Mouse (Mus musculus) kidney, postnatal 0 days (tissue): ENCODE measurements around the gene Klhdc1. TPM values are rescaled to one million over a fixed set of nuclear protein-coding genes. Genes with fewer than 3 reads are reported as not detected.

Experiments used
- ATAC-seq: fragments of 200-750 bp; cut with Nextera tagmentation; replicated peaks from 2 replicates; pipeline ENCODE4 v1.8.0; 2017; ENCODE audit warnings: low read depth, moderate number of reproducible peaks, moderate TSS enrichment, moderate library complexity; ENCODE audit not compliant: low FRiP score
- DNase-seq: peaks from one replicate; pipeline ENCODE4 v3.0.0-alpha.2; 2016; ENCODE audit warnings: low spot score
- H3K27ac ChIP-seq: fragments of 300-500 bp; sonication (generic); 2 replicates; pipeline ENCODE4 v1.5.1; 2014; ENCODE audit warnings: mild to moderate bottlenecking
- H3K27me3 ChIP-seq: fragments of 300-500 bp; sonication (generic); 2 replicates; pipeline ENCODE4 v1.6.1; 2014; ENCODE audit warnings: low read length, mixed read lengths; ENCODE audit not compliant: insufficient read depth
- H3K36me3 ChIP-seq: fragments of 300-500 bp; sonication (generic); 2 replicates; pipeline ENCODE4 v1.6.1; 2014; ENCODE audit warnings: low read length, mixed read lengths; ENCODE audit not compliant: insufficient read depth
- H3K4me1 ChIP-seq: fragments of 300-500 bp; sonication (generic); replicated peaks from 2 replicates; pipeline ENCODE4 v1.6.1; 2014; ENCODE audit warnings: antibody characterized with exemption, low read length, mixed read lengths; ENCODE audit not compliant: insufficient read depth
- H3K4me2 ChIP-seq: fragments of 300-500 bp; sonication (generic); 2 replicates; pipeline ENCODE4 v1.6.1; 2014; ENCODE audit warnings: mild to moderate bottlenecking, low read length, moderate library complexity, mixed read lengths
- H3K4me3 ChIP-seq: fragments of 300-500 bp; sonication (generic); replicated peaks from 2 replicates; pipeline ENCODE4 v1.5.1; 2014; ENCODE audit warnings: low read depth, low read length
- H3K9ac ChIP-seq: fragments of 300-500 bp; sonication (generic); 2 replicates; pipeline ENCODE4 v1.6.1; 2014; ENCODE audit warnings: low read depth, low read length
- H3K9me3 ChIP-seq: fragments of 300-500 bp; sonication (generic); replicated peaks from 2 replicates; pipeline ENCODE4 v1.6.1; 2016; ENCODE audit warnings: low read length, inconsistent platforms, mixed read lengths
- CTCF ChIP-seq: IDR thresholded peaks from 2 replicates; pipeline ENCODE4 v1.5.1; 2016; ENCODE audit warnings: antibody characterized with exemption, low read depth, mild to moderate bottlenecking, moderate library complexity
- WGBS: fragments of 180-500 bp; shearing (Covaris S2); extraction: QIAGEN DNeasy Blood & Tissue Kit; methylation state at CpG from one replicate; pipeline ENCODE4 v1.1.7; 2014; 5-methylcytosine and 5-hydroxymethylcytosine counted together
- polyA plus RNA-seq: library from polyadenylated mRNA; unstranded; fragments of >200 nt; fragmentation: Nextera tagmentation; extraction: Ambion mirVana; gene quantifications from 2 replicates; pipeline ENCODE4 v1.2.1, GENCODE M21; 2015

Klhdc1 gene
- polyA plus RNA-seq, 1 experiment from 2014 or later = 15.8 TPM

DNA sequence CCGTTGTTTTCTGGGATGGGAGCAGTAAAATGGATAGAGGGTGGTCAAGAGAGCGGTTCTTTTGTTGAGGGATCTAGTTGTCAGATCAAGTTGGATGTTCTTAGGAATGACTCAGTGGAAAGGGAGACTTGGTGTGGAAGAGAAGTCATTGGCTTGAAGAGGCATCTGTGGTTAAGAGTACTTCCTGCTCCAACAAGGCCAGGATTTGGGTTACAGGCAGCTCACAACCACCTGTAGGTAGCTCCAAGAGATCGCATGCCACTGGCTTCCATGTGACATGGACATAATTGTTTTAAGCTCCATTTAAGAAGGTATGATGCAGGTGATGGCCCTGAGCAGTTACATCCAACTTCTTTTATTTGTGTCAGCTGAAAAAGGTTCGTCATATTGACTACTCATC, 8.8 kb downstream of the Klhdc1 start:
- Histone ChIP-seq H3K9ac (no peak overlapping the region), H3K9me3 (no peaks in the 10 kb centered on the region), H3K4me3 (no peak overlapping the region), H3K27ac (no peak overlapping the region), H3K36me3 (no peaks in the 10 kb centered on the region), H3K4me2 (no peak overlapping the region), H3K27me3 (no peaks in the 10 kb centered on the region), H3K4me1 (no peaks in the 10 kb centered on the region)
- ATAC-seq (no peak), DNase-seq (no peak)
- 86% methylated on average over 4 of the region's 4 CpGs for WGBS
- TF ChIP-seq CTCF = no peak

DNA sequence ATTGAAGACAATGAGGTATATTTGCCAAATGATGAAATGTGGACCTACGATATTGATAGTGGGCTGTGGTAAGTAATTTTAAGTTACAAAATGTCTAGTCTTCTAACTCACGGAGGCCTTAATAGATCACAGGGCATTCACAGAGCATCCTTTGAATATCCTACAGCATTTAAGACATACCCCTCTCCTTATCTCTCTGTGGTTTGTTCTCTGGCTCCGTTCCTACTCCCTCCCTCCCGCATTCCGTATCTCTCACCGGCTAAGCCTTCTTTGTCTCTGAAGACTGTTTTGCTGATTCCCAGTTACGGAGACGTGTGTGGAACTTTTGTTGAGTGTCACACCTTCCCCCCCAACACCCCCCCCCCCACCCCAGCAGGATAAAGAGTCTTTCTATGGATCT, 9.8 kb downstream of the Klhdc1 start:
- Histone ChIP-seq H3K27me3 (no peaks in the 10 kb centered on the region), H3K4me3 (no peak overlapping the region), H3K9me3 (no peaks in the 10 kb centered on the region), H3K4me2 (no peak overlapping the region), H3K27ac (no peak overlapping the region), H3K9ac (no peak overlapping the region), H3K36me3 (no peaks in the 10 kb centered on the region), H3K4me1 (no peaks in the 10 kb centered on the region)
- TF ChIP-seq CTCF = no peak
- no peak for ATAC-seq
- WGBS = 85% methylated on average over 8 of the region's 8 CpGs
- DNase-seq = no peak

DNA sequence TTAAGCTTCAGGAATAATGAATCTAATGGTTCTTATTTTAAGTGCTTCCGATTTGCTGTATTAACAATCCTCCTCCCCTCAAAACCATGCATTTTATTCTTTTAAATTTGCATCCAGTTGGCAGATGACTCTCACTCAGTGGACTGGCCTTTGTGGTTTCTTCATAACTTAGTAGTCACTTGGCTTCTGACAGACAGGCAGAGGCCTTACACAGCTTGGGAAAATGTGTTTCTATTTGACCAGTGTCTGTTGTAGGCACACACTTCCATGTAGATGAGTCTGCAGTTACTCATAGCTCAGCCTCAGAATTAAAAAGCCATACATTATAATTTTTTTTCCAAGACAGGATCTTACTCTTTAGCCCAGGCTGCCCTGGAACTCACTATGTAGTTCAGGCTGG, 12.8 kb downstream of the Klhdc1 start:
- no peak for TF ChIP-seq CTCF
- Histone ChIP-seq H3K4me2 (no peak overlapping the region), H3K36me3 (no peaks in the 10 kb centered on the region), H3K27me3 (no peaks in the 10 kb centered on the region), H3K27ac (no peak overlapping the region), H3K4me1 (no peaks in the 10 kb centered on the region), H3K9ac (no peak overlapping the region), H3K4me3 (no peak overlapping the region), H3K9me3 (no peaks in the 10 kb centered on the region)
- 81% methylated on average over 1 of the region's 1 CpGs for WGBS
- ATAC-seq (no peak), DNase-seq (no peak)

DNA sequence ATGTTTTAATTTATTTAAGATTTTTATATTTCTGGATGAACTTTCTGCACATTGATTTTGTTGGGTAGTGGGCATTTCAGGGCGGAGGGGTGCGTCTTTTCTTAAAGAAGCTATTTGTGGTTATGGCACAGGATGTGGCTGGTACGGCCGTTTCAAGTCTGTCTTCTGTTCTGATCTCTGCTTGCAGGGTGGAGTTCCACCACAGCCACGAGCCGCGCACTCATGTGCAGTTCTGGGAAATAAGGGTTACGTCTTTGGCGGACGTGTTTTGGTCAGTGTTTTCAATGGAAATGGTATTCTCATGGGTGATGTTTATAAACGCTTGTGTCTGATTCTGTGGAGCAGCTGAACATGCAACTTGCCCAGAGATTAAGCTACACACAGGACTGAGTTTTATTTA, 16.9 kb downstream of the Klhdc1 start:
- Histone ChIP-seq H3K27me3 (no peaks in the 10 kb centered on the region), H3K27ac (no peak overlapping the region), H3K4me3 (no peak overlapping the region), H3K4me2 (no peak overlapping the region), H3K36me3 (no peaks in the 10 kb centered on the region), H3K4me1 (no peaks in the 10 kb centered on the region), H3K9ac (no peak overlapping the region), H3K9me3 (no peaks in the 10 kb centered on the region)
- no peak for DNase-seq
- no peak for ATAC-seq
- TF ChIP-seq CTCF = no peak
- WGBS = 89% methylated on average over 11 of the region's 11 CpGs

DNA sequence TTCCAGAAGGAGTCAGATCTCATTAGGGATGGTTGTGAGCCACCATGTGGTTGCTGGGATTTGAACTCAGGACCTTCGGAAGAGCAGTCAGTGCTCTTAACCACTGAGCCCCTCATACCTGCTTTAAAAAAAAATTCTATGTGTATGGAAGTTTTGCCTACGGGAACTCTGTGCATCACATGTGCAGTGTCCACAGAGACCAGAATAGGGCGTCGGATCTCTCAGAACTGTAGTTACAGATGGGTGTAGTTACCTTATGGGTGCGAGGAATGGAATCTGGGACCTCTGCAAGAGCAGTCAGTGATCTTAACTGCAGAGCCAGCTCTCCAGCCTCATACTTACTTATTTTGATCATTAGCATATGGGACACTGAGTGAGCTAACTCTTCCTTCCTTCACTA, 21.3 kb downstream of the Klhdc1 start:
- Histone ChIP-seq H3K4me3 (no peak overlapping the region), H3K4me2 (no peak overlapping the region), H3K9ac (no peak overlapping the region), H3K4me1 (no peaks in the 10 kb centered on the region), H3K9me3 (no peaks in the 10 kb centered on the region), H3K27ac (no peak overlapping the region), H3K27me3 (no peaks in the 10 kb centered on the region), H3K36me3 (no peaks in the 10 kb centered on the region)
- ATAC-seq = no peak
- WGBS = 92% methylated on average over 5 of the region's 5 CpGs
- TF ChIP-seq CTCF = no peak
- no peak for DNase-seq

DNA sequence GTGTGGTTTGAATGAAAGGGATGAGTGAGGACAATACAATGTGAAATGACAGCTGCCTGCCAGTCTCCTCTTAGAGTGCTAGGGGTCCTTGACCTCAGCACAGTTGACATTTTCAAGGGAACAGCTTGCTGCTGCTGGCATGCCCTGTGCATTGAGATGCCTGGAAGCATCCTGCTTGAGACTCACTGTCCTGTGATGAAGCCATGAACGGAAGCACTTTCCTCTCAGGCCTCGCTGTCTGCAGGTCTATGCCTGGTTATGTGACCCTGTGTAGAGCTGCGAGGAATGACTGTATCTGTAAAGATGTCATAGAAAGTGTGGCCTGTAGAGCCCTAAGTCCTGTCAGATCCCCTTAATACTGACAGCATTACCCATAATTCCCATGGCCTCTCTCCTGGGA, 24.1 kb downstream of the Klhdc1 start:
- no peak for TF ChIP-seq CTCF
- ATAC-seq (no peak), DNase-seq (no peak)
- WGBS = 88% methylated on average over 3 of the region's 3 CpGs
- Histone ChIP-seq H3K27me3 (no peaks in the 10 kb centered on the region), H3K4me1 (no peaks in the 10 kb centered on the region), H3K4me2 (no peak overlapping the region), H3K9ac (no peak overlapping the region), H3K27ac (no peak overlapping the region), H3K36me3 (no peaks in the 10 kb centered on the region), H3K9me3 (no peaks in the 10 kb centered on the region), H3K4me3 (no peak overlapping the region)

DNA sequence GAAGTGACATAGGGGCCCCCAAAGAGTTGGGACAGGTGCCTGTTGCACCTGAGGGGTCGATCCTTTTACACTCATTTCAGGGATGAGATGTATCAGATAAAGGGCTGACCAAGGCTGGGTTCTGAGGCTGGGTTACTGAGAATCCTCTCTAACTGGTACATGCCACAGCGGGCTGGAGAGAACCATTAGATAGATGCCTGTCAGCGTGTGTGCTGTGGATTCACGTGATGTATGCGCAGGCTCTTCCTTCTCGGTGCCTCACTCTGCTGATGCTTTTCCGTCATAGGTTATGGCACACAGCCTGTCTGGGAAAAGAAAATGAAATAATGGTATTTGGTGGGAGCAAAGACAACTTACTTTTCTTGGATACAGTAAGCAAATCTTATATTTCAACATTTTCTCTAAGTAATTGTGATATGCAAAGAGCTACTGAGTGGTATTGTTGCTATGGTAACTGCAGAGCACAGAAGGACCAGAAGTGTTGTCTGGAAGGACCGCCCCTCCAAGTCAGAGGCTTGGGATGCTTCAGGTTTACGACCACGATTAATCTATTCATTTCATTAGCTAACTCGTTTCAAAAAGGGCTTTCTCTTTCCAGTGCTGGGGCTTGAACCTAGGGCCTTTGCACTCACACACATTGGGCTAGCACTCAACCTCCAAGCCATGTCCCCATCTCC, 27.1 kb downstream of the Klhdc1 start:
- Histone ChIP-seq H3K27ac (no peak overlapping the region), H3K4me3 (no peak overlapping the region), H3K9me3 (no peaks in the 10 kb centered on the region), H3K36me3 (no peaks in the 10 kb centered on the region), H3K4me1 (no peaks in the 10 kb centered on the region), H3K9ac (no peak overlapping the region), H3K4me2 (no peak overlapping the region), H3K27me3 (no peaks in the 10 kb centered on the region)
- ATAC-seq (no peak), DNase-seq (no peak)
- WGBS = 77% methylated on average over 11 of the region's 11 CpGs
- TF ChIP-seq CTCF = no peak
